Mouse (Mus musculus): ENCODE measurements at regions not wholly inside any gene's neighbourhood (a gene's known extent, or its start where the extent isn't known, plus 50 kb on each side); places are given as distances from the start of the nearest gene placed in this dataset.

DNA sequence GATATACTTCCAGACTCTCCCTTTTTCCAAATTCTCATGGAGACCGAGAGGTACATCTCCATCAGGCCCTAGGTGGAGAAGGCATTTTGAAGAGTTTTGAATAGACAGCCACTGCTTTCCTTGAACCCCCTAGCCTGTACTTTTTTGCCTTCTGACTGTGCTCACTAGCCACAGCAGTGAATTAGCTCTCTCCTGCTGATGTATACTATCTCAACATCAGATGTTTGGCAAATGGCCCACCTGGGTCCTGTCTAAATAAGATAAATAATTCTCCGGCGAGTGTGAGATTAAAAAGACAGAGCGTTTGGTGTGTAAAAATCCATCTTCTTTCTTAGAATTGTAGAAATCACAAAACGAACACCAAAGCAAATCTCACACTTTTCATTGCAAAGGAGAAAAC, 88.4 kb upstream of the 4933402D24Rik start:
- no peak overlapping the region for H3K27ac ChIP-seq
- DNase-seq (ENCODE audit: low spot score in 2 of 2), result no peak
- no peak overlapping the region for H3K4me3 ChIP-seq
- no peak for TF ChIP-seq CTCF (conservative IDR thresholded peaks at IDR 0.05)

- Histone ChIP-seq H3K27ac (no peak overlapping the region), H3K4me3 (no peak overlapping the region)
- DNase-seq (ENCODE audit: low spot score in 2 of 2), result no peak
- TF ChIP-seq CTCF (conservative IDR thresholded peaks at IDR 0.05), result no peak
These were observed 87.3 kb upstream of the 4933402D24Rik start for GRCm38 (mm10) chr1:63856366-63856765.

DNA sequence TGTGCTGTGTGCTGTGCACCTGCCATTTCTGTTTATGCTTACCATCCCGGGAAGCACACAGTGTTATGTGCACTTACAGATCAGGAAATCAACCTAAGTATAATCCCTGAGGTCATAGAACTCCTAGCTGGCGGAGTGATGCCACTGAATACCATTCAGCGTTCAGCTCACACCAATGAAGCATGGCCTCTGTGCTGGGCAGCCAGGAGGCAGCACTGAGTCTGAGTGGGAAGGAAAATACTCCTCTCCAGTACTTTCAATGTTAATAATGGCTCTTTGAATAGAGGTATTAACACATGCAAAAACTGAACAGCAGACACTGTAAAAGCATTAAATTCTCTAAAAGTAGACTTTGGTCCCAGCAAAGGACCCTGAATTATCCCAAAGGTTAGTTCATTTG, 85.7 kb upstream of the 4933402D24Rik start:
- H3K27ac ChIP-seq, result no peak overlapping the region
- no peak overlapping the region for H3K4me3 ChIP-seq
- DNase-seq (ENCODE audit: low spot score in 2 of 2), result no peak
- peak; percentile 60 for TF ChIP-seq CTCF (conservative IDR thresholded peaks at IDR 0.05)

- 0 out of 2 replicates have a peak, but pooled peaks have one; percentile 4 for TF ChIP-seq CTCF (conservative IDR thresholded peaks at IDR 0.05)
- DNase-seq (ENCODE audit: low spot score in 2 of 2), result no peak
- Histone ChIP-seq H3K27ac (no peak overlapping the region), H3K4me3 (no peak overlapping the region)
These were observed 82.5 kb upstream of the 4933402D24Rik start for GRCm38 (mm10) chr1:63851476-63852094.

GRCm38 (mm10) chr1:63850262-63850661, 81.2 kb upstream of the 4933402D24Rik start:
- DNase-seq (ENCODE audit: low spot score in 2 of 2), result no peak
- Histone ChIP-seq H3K4me3 (no peak overlapping the region), H3K27ac (no peak overlapping the region)
- TF ChIP-seq CTCF (conservative IDR thresholded peaks at IDR 0.05), result no peak

- DNase-seq (ENCODE audit: low spot score in 2 of 2), result no peak
These were observed 59.2 kb upstream of the 4933402D24Rik start for GRCm38 (mm10) chr1:63828174-63828844.

GRCm38 (mm10) chr1:63820614-63821270, 51.7 kb upstream of the 4933402D24Rik start:
- no peak for TF ChIP-seq CTCF (conservative IDR thresholded peaks at IDR 0.05)
- Histone ChIP-seq H3K4me3 (no peak overlapping the region), H3K27ac (peak overlapping the region; percentile 77)
- no peak for DNase-seq (ENCODE audit: low spot score in 2 of 2)

More at GRCm38 (mm10) chr1:63828174-63828844, 59.2 kb upstream of the 4933402D24Rik start:
- TF ChIP-seq CTCF (conservative IDR thresholded peaks at IDR 0.05), result no peak
- no peak overlapping the region for H3K27ac ChIP-seq
- no peak overlapping the region for H3K4me3 ChIP-seq

DNA sequence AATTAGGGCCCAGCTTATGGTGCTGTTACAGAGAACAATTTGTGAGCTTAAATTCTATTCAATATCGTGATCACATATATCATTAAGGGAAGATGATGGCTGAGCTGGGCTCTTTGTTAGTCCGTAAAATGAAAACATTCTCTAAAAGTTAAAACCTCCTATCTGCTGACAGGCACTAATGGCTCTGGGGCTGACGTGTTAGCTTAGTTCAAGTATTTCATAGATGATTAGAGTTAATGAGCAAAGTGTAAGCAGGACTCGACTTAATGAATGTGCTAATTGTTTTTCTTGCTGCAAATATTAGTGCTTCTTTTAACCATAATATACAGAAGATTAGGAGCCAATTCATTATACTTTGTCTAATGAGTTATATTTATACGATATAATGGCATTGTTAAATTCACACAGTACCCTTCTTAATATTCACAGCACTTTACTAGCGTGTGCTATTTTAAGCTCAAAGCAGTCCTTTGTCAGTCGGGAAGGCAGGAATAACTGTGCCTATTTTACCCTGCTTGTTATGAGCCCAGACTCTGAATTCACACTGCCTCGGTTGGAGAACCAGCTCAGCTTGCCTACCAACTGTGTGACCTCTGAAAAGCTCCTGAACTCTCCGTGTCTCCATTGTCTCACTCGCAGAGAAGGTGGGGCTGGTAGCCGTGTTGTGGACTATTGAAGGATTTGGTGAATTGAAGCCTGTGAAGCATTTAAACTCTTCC, 50.6 kb upstream of the 4933402D24Rik start:
- peak overlapping the region; percentile 77 for H3K27ac ChIP-seq
- peak overlapping the region; percentile 20; the same call in 1 of the 2 replicates for H3K4me3 ChIP-seq
- DNase-seq (ENCODE audit: low spot score in 2 of 2), result peak; percentile 29 to 50
- TF ChIP-seq CTCF (conservative IDR thresholded peaks at IDR 0.05), result no peak

All from layer of hippocampus, adult 2 months (tissue).